Mouse (Mus musculus) liver, adult (tissue): ENCODE measurements around the gene Hsp90b1.

Experiments
- GATA4 ChIP-seq: IDR thresholded peaks from 2 replicates; pipeline ENCODE4 v1.6.1; 2014; ENCODE audit warnings: mild to moderate bottlenecking, low read length; ENCODE audit not compliant: insufficient replicate concordance

Gene Hsp90b1

DNA sequence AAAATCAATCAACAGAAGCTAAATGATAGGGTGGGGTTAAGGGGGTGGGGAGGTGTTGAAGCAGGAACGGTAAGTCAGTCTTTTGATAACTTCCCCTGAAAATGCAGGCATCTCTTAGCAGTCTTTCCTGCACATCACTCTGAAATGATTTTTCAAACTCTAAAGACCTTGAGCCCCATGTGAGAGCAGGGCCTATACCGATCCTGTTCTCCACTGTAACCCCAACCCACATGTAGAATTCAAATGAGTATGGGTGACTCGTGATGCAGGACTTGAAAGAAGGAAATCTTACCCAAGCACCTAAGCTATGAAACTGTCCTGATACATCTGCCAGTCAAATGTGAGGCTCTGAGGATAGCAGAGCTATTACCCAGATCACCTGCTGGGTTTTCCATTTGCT is 4.3 kb downstream of the Hsp90b1 start:
- TF ChIP-seq GATA4, result no peak

GRCm38 (mm10) chr10:86700251-86700650 is 5.1 kb downstream of the Hsp90b1 start:
- no peak for TF ChIP-seq GATA4
